Mouse (Mus musculus): ENCODE results near the gene Loxl1. TPM values are rescaled to one million over a fixed set of nuclear protein-coding genes. Genes with fewer than 3 reads are reported as not detected.
"Not testable (repeated sequence)": the region's sequence is repeated elsewhere in the genome, so short reads cannot be mapped to it uniquely, and the experiment has no call there.

Gene Loxl1
- polyA plus RNA-seq, 1 experiment from 2014 or later: 10.2 TPM

GRCm38 (mm10) chr9:58255105-58255504 lies 57.9 kb downstream of the Loxl1 start:
- Histone ChIP-seq H3K4me3 (ENCODE audit: low read depth, low read length) (no peak overlapping the region), H3K27me3 (ENCODE audit: control insufficient read depth, insufficient read depth, low read length) (no peaks in the 10 kb centered on the region), H3K9me3 (ENCODE audit: control insufficient read depth, low read length) (no peaks in the 10 kb centered on the region), H3K36me3 (ENCODE audit: control insufficient read depth, insufficient read depth, low read length) (no peaks in the 10 kb centered on the region; the same call in 1 of the 2 replicates), H3K4me2 (ENCODE audit: low read depth, low read length, severe bottlenecking) (no peak overlapping the region), H3K9ac (ENCODE audit: low read length) (no peak overlapping the region), H3K27ac (ENCODE audit: low read depth, low read length) (no peak overlapping the region), H3K4me1 (replicated peaks; ENCODE audit: control insufficient read depth, insufficient read depth, low read length) (no peaks in the 10 kb centered on the region)
- 54% methylated on average over 2 of the region's 2 CpGs for WGBS
- DNase-seq (ENCODE audit: low spot score) (no peak), ATAC-seq (replicated peaks; ENCODE audit: low FRiP score) (no peak)

GRCm38 (mm10) chr9:58253805-58254122 lies 59.2 kb downstream of the Loxl1 start:
- WGBS: 67% methylated on average over 5 of the region's 5 CpGs
- H3K9ac ChIP-seq (ENCODE audit: low read length): peak overlapping the region; percentile 73
- H3K4me1 ChIP-seq (replicated peaks; ENCODE audit: control insufficient read depth, insufficient read depth, low read length); DNase-seq (ENCODE audit: low spot score); H3K36me3 ChIP-seq (ENCODE audit: control insufficient read depth, insufficient read depth, low read length); ATAC-seq (replicated peaks; ENCODE audit: low FRiP score); H3K27me3 ChIP-seq (ENCODE audit: control insufficient read depth, insufficient read depth, low read length); H3K27ac ChIP-seq (ENCODE audit: low read depth, low read length); H3K9me3 ChIP-seq (ENCODE audit: control insufficient read depth, low read length): not testable (repeated sequence)
- peak overlapping the region; percentile 61 for H3K4me2 ChIP-seq (ENCODE audit: low read depth, low read length, severe bottlenecking)
- peak overlapping the region; percentile 70 for H3K4me3 ChIP-seq (ENCODE audit: low read depth, low read length)

GRCm38 (mm10) chr9:58253033-58253804 lies 59.8 kb downstream of the Loxl1 start, which contains the start of gene Stoml1:
Gene Stoml1 (plus strand): TSS chr9:58253164.
- Histone ChIP-seq H3K9ac (ENCODE audit: low read length) (peak within 1 kb of the TSS; percentile 73), H3K27ac (ENCODE audit: low read depth, low read length) (no peak within 1 kb of the TSS), H3K4me2 (ENCODE audit: low read depth, low read length, severe bottlenecking) (peak within 1 kb of the TSS; percentile 61), H3K36me3 (ENCODE audit: control insufficient read depth, insufficient read depth, low read length) (no peaks in the 10 kb centered on the region), H3K9me3 (ENCODE audit: control insufficient read depth, low read length) (no peaks in the 10 kb centered on the region), H3K4me1 (replicated peaks; ENCODE audit: control insufficient read depth, insufficient read depth, low read length) (peaks cover 8% of the 10 kb centered on the region), H3K27me3 (ENCODE audit: control insufficient read depth, insufficient read depth, low read length) (no peaks in the 10 kb centered on the region), H3K4me3 (ENCODE audit: low read depth, low read length) (peak within 1 kb of the TSS; percentile 70)
- DNase-seq (ENCODE audit: low spot score) (peak; percentile 96), ATAC-seq (replicated peaks; ENCODE audit: low FRiP score) (peak; percentile 96)
- WGBS: under 1% methylated on average over 31 of the region's 31 CpGs

- 91% methylated on average over 1 of the region's 1 CpGs for WGBS
Observed at GRCm38 (mm10) chr9:58250730-58251129, 62.3 kb downstream of the Loxl1 start.

GRCm38 (mm10) chr9:58250322-58250721 lies 62.7 kb downstream of the Loxl1 start:
- Histone ChIP-seq H3K36me3 (ENCODE audit: control insufficient read depth, insufficient read depth, low read length) (no peaks in the 10 kb centered on the region), H3K27me3 (ENCODE audit: control insufficient read depth, insufficient read depth, low read length) (no peaks in the 10 kb centered on the region), H3K4me3 (ENCODE audit: low read depth, low read length) (no peak overlapping the region), H3K9me3 (ENCODE audit: control insufficient read depth, low read length) (no peaks in the 10 kb centered on the region), H3K27ac (ENCODE audit: low read depth, low read length) (no peak overlapping the region), H3K4me2 (ENCODE audit: low read depth, low read length, severe bottlenecking) (peak overlapping the region; percentile 61; the same call in 1 of the 2 replicates), H3K9ac (ENCODE audit: low read length) (no peak overlapping the region), H3K4me1 (replicated peaks; ENCODE audit: control insufficient read depth, insufficient read depth, low read length) (peaks cover 11% of the 10 kb centered on the region)
- no peak for DNase-seq (ENCODE audit: low spot score)
- WGBS: 77% methylated on average over 8 of the region's 8 CpGs
- ATAC-seq (replicated peaks; ENCODE audit: low FRiP score): no peak

More at GRCm38 (mm10) chr9:58250730-58251129, 62.3 kb downstream of the Loxl1 start:
- not testable (repeated sequence) for H3K9ac ChIP-seq (ENCODE audit: low read length); H3K36me3 ChIP-seq (ENCODE audit: control insufficient read depth, insufficient read depth, low read length); ATAC-seq (replicated peaks; ENCODE audit: low FRiP score); H3K4me3 ChIP-seq (ENCODE audit: low read depth, low read length); H3K27ac ChIP-seq (ENCODE audit: low read depth, low read length); H3K4me2 ChIP-seq (ENCODE audit: low read depth, low read length, severe bottlenecking); H3K9me3 ChIP-seq (ENCODE audit: control insufficient read depth, low read length); DNase-seq (ENCODE audit: low spot score); H3K27me3 ChIP-seq (ENCODE audit: control insufficient read depth, insufficient read depth, low read length)
- H3K4me1 ChIP-seq (replicated peaks; ENCODE audit: control insufficient read depth, insufficient read depth, low read length): peaks cover 11% of the 10 kb centered on the region

- Histone ChIP-seq H3K9ac (ENCODE audit: low read length) (peak within 1 kb of the TSS; percentile 70), H3K4me2 (ENCODE audit: low read depth, low read length, severe bottlenecking) (peak within 1 kb of the TSS; percentile 61), H3K4me3 (ENCODE audit: low read depth, low read length) (peak within 1 kb of the TSS; percentile 32), H3K4me1 (replicated peaks; ENCODE audit: control insufficient read depth, insufficient read depth, low read length) (peaks cover 11% of the 10 kb centered on the region), H3K9me3 (ENCODE audit: control insufficient read depth, low read length) (no peaks in the 10 kb centered on the region), H3K27ac (ENCODE audit: low read depth, low read length) (peak within 1 kb of the TSS; percentile 61; the same call in 1 of the 2 replicates), H3K36me3 (ENCODE audit: control insufficient read depth, insufficient read depth, low read length) (no peaks in the 10 kb centered on the region), H3K27me3 (ENCODE audit: control insufficient read depth, insufficient read depth, low read length) (no peaks in the 10 kb centered on the region)
- 2% methylated on average over 16 of the region's 16 CpGs for WGBS
- DNase-seq (ENCODE audit: low spot score): peak; percentile 68
- ATAC-seq (replicated peaks; ENCODE audit: low FRiP score): no peak
Observed at GRCm38 (mm10) chr9:58249592-58250192, 63.3 kb downstream of the Loxl1 start, which contains the start of gene Pml. Gene Pml (minus strand): TSS chr9:58249786.

GRCm38 (mm10) chr9:58248746-58249413 lies 64.1 kb downstream of the Loxl1 start:
- H3K9me3 ChIP-seq (ENCODE audit: control insufficient read depth, low read length): no peaks in the 10 kb centered on the region
- peak overlapping the region; percentile 32 for H3K4me3 ChIP-seq (ENCODE audit: low read depth, low read length)
- H3K4me1 ChIP-seq (replicated peaks; ENCODE audit: control insufficient read depth, insufficient read depth, low read length): peaks cover 11% of the 10 kb centered on the region
- no peaks in the 10 kb centered on the region for H3K36me3 ChIP-seq (ENCODE audit: control insufficient read depth, insufficient read depth, low read length)
- no peak overlapping the region; the same call in 1 of the 2 replicates for H3K27ac ChIP-seq (ENCODE audit: low read depth, low read length)
- no peak for DNase-seq (ENCODE audit: low spot score)
- WGBS: 57% methylated on average over 7 of the region's 7 CpGs
- ATAC-seq (replicated peaks; ENCODE audit: low FRiP score): no peak
- H3K4me2 ChIP-seq (ENCODE audit: low read depth, low read length, severe bottlenecking): peak overlapping the region; percentile 61
- H3K9ac ChIP-seq (ENCODE audit: low read length): peak overlapping the region; percentile 70
- H3K27me3 ChIP-seq (ENCODE audit: control insufficient read depth, insufficient read depth, low read length): no peaks in the 10 kb centered on the region

- Histone ChIP-seq H3K36me3 (ENCODE audit: control insufficient read depth, insufficient read depth, low read length) (no peaks in the 10 kb centered on the region), H3K27ac (ENCODE audit: low read depth, low read length) (no peak overlapping the region), H3K27me3 (ENCODE audit: control insufficient read depth, insufficient read depth, low read length) (no peaks in the 10 kb centered on the region), H3K4me3 (ENCODE audit: low read depth, low read length) (peak overlapping the region; percentile 11), H3K9me3 (ENCODE audit: control insufficient read depth, low read length) (no peaks in the 10 kb centered on the region), H3K9ac (ENCODE audit: low read length) (peak overlapping the region; percentile 49), H3K4me1 (replicated peaks; ENCODE audit: control insufficient read depth, insufficient read depth, low read length) (peaks cover 11% of the 10 kb centered on the region), H3K4me2 (ENCODE audit: low read depth, low read length, severe bottlenecking) (peak overlapping the region; percentile 43; the same call in 1 of the 2 replicates)
- WGBS: 14% methylated on average over 25 of the region's 25 CpGs
- ATAC-seq (replicated peaks; ENCODE audit: low FRiP score): peak; percentile 75
- peak; percentile 90 for DNase-seq (ENCODE audit: low spot score)
Observed at GRCm38 (mm10) chr9:58247064-58247759, 65.8 kb downstream of the Loxl1 start.

Data from forebrain, embryonic 11.5 days (tissue).